Mouse (Mus musculus) gastrocnemius, postnatal 10 days (tissue): Measurements from ENCODE around the gene Actb. TPM values are rescaled to one million over a fixed set of nuclear protein-coding genes. Genes with fewer than 3 reads are reported as not detected.
"Not testable (repeated sequence)": the region's sequence is repeated elsewhere in the genome, so short reads cannot be mapped to it uniquely, and the experiment has no call there.

ENCODE experiments used
- DNase-seq: peaks from one replicate; pipeline ENCODE4 v3.0.0; 2021; ENCODE audit warnings: mixed read lengths
- total RNA-seq, 2 experiments: library from RNA; stranded (reverse); gene quantifications; 2 replicates each; pipeline ENCODE4 v1.2.3; 2021

Gene Actb
- total RNA-seq, 2 experiments from 2014 or later = 1,451 to 1,869 TPM

- DNase-seq = no peak
Observed at GRCm38 (mm10) chr5:142901846-142902505, 4.6 kb downstream of the Actb start.

- DNase-seq = peak; percentile 67
Observed at GRCm38 (mm10) chr5:142901355-142901802, 5.2 kb downstream of the Actb start.

GRCm38 (mm10) chr5:142900651-142901050 is 5.9 kb downstream of the Actb start:
- no peak for DNase-seq

GRCm38 (mm10) chr5:142899932-142900533 is 6.5 kb downstream of the Actb start:
- DNase-seq = no peak

GRCm38 (mm10) chr5:142899057-142899601 is 7.4 kb downstream of the Actb start:
- DNase-seq = no peak

GRCm38 (mm10) chr5:142898316-142898715 is 8.2 kb downstream of the Actb start:
- DNase-seq = no peak

- DNase-seq = no peak
Observed at GRCm38 (mm10) chr5:142897568-142898248, 8.8 kb downstream of the Actb start.

GRCm38 (mm10) chr5:142896713-142897112 is 9.8 kb downstream of the Actb start:
- DNase-seq = no peak

- no peak for DNase-seq
Observed at GRCm38 (mm10) chr5:142896192-142896591, 10.4 kb downstream of the Actb start.

- peak; percentile 91 for DNase-seq
Observed at GRCm38 (mm10) chr5:142894918-142895613, 11.5 kb downstream of the Actb start, which contains the start of gene Fbxl18. Fbxl18 (minus strand) TSS chr5:142895421.

- DNase-seq = no peak
Observed at GRCm38 (mm10) chr5:142891396-142891795, 15.2 kb downstream of the Actb start.

GRCm38 (mm10) chr5:142887533-142887932 is 19.0 kb downstream of the Actb start:
- not testable (repeated sequence) for DNase-seq

- no peak for DNase-seq
Observed at GRCm38 (mm10) chr5:142886761-142887160, 19.8 kb downstream of the Actb start.

GRCm38 (mm10) chr5:142886181-142886580 is 20.4 kb downstream of the Actb start:
- DNase-seq = no peak

GRCm38 (mm10) chr5:142882471-142882870 is 24.1 kb downstream of the Actb start:
- DNase-seq = no peak

GRCm38 (mm10) chr5:142881936-142882335 is 24.6 kb downstream of the Actb start:
- no peak for DNase-seq

GRCm38 (mm10) chr5:142880806-142881516 is 25.6 kb downstream of the Actb start:
- no peak for DNase-seq

- no peak for DNase-seq
Observed at GRCm38 (mm10) chr5:142880246-142880645, 26.3 kb downstream of the Actb start.

GRCm38 (mm10) chr5:142879318-142880175 is 27.0 kb downstream of the Actb start:
- DNase-seq = peak; percentile 82

- no peak for DNase-seq
Observed at GRCm38 (mm10) chr5:142878570-142878969, 28.0 kb downstream of the Actb start.
